Mouse (Mus musculus): ENCODE results near the gene Cd59b. TPM values are rescaled to one million over a fixed set of nuclear protein-coding genes. Genes with fewer than 3 reads are reported as not detected.
"Not testable (repeated sequence)": the region's sequence is repeated elsewhere in the genome, so short reads cannot be mapped to it uniquely, and the experiment has no call there.

Cd59b gene
- polyA plus RNA-seq, 1 experiment from 2014 or later = 12.3 TPM

DNA sequence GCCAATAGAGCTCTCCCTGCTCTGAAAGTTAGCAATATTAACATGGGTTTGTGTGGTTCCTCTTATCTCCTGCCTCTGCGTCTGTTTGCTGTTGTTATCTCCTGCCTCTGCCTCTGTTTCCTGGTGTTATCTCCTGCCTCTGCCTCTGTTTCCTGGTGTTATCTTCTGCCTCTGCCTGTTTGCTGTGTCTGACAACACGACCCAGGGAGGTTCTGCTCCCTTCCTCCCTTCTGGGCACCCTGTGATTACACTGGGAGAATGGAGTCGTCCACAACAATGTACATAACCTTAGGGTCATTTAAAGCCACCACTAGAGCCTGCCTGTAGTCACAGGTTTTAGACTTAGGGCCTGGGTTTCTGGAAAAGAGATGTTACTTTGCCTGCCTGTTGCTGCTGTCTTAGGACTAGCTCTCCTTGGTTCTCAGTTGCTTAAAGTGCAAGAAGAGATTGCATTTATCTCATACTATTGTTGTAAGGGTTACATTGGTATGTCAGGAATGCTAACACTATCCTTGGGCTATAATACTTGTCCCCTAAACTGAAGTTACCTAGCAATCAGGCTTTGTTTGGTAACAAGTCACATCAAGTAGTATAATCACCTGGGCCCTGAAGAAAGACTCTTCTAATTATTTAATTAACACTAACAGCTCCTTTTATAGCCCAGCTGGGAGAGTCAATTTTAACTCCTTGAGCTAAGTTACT, 29.0 kb downstream of the Cd59b start:
- in situ Hi-C loops (cut with MboI; ENCODE audit: low pct_unique_long_range_greater_than_20kb) = no loop called here
- TF ChIP-seq CTCF (IDR thresholded peaks at IDR 0.05) = no peak
- CTCF ChIA-PET = interaction anchor here (1.1 kb wide), 1 partner anchor 24 kb away, joined by 3 read pairs; the partner anchor contains the start of gene A930018P22Rik
- no peaks in the 10 kb centered on the region for H3K27me3 ChIP-seq
- DNase-seq (ENCODE audit: low read depth, low spot score) = no peak
- POLR2A ChIA-PET = no interaction called here
- peak; percentile 67 for ATAC-seq

DNA sequence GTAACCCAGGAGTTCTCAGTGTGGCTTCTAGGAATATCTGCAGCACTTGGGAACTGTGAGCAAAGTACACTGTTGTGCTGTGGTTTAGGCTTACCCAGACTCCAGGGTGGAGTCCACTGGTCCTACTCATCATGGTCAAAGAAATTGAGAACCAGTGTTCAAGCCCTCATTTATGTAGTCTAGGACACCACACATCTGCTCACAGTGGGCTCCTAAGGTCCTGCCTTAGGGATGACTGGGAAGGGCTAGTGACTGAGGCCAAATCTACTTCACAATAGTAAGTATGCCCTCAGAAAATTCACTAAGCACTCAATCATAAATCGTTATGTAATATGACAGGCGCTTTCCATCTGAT, 29.6 kb downstream of the Cd59b start:
- DNase-seq (ENCODE audit: low read depth, low spot score) (no peak), ATAC-seq (peak; percentile 11)
- no peak for TF ChIP-seq CTCF (IDR thresholded peaks at IDR 0.05)
- CTCF ChIA-PET = interaction anchor here (1.1 kb wide), 1 partner anchor 23 kb away, joined by 3 read pairs; the partner anchor contains the start of gene A930018P22Rik
- H3K27me3 ChIP-seq = no peaks in the 10 kb centered on the region
- in situ Hi-C loops (cut with MboI; ENCODE audit: low pct_unique_long_range_greater_than_20kb) = no loop called here
- POLR2A ChIA-PET = no interaction called here

DNA sequence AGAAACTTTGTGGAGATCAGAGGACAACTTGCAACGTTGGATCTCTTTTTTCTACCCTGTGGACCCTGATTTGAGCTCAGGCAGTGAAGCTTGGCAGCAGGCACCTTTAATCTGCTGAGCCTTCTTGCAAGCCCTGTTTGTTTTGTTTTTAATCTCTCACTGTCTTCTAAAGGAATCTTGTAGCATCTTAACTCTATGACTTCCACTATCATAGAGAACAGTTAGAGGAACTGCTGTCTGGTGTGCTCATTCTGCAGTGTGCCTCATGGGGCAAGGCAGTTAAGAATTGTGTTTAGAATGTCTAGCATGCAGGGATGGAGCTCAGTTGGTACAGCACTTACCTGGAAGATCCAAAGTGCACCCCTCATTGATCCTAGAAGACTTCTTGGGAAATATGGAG, 30.3 kb downstream of the Cd59b start:
- no peak for DNase-seq (ENCODE audit: low read depth, low spot score)
- H3K27me3 ChIP-seq = no peaks in the 10 kb centered on the region
- CTCF ChIA-PET = no interaction called here
- TF ChIP-seq CTCF (IDR thresholded peaks at IDR 0.05) = no peak
- in situ Hi-C loops (cut with MboI; ENCODE audit: low pct_unique_long_range_greater_than_20kb) = no loop called here
- POLR2A ChIA-PET = no interaction called here
- no peak for ATAC-seq

DNA sequence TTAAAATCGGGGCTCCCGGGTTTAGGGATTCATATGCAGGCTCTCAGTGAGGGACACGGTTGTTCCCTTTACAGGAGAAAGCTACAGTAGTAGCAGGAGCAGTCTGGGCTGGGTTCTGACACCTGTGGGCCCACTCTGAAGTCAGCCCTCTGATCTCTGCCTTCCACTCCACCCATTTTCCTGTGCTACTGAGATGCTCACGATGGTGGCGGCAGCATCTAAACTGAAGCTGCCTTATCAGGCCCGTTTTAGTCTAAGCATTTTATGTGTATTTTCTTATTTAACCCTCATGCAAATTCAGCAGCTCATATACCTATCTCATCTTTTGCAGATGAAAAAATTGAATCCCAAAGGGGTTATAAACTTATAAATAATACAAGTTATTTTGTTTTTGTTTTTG, 35.2 kb downstream of the Cd59b start:
- ChIA-PET CTCF (interaction anchor here (1.3 to 1.5 kb wide), 2 partner anchors 14 to 18 kb away, joined by 3 to 5 read pairs; partner anchors contain the start of gene A930018P22Rik), POLR2A (no interaction called here)
- DNase-seq (ENCODE audit: low read depth, low spot score) = no peak
- in situ Hi-C loops (cut with MboI; ENCODE audit: low pct_unique_long_range_greater_than_20kb) = no loop called here
- TF ChIP-seq CTCF (IDR thresholded peaks at IDR 0.05) = no peak
- no peaks in the 10 kb centered on the region for H3K27me3 ChIP-seq
- no peak for ATAC-seq

DNA sequence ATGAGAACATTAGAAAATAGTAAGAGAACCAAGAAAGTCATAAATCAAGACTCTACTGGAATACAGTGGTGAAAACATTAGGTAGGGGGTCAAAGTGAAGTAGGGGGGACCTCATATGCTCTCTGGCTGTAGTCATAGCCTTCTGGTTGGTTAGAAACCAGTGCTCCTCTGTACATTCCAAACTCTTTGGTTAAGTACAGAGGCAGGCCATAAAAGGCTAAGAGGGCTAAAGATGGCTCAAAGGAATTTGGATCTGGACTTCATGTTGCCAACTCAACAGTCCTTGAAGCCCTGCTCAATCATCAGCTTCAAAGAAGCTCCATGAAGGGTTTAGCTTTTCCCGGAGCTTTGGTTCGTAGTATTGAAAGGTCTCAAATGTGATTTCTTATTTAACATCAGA, 39.4 kb downstream of the Cd59b start:
- H3K27me3 ChIP-seq; CTCF ChIA-PET; POLR2A ChIA-PET; DNase-seq (ENCODE audit: low read depth, low spot score); in situ Hi-C loops (cut with MboI; ENCODE audit: low pct_unique_long_range_greater_than_20kb): not testable (repeated sequence)
- ATAC-seq = peak; percentile 65

DNA sequence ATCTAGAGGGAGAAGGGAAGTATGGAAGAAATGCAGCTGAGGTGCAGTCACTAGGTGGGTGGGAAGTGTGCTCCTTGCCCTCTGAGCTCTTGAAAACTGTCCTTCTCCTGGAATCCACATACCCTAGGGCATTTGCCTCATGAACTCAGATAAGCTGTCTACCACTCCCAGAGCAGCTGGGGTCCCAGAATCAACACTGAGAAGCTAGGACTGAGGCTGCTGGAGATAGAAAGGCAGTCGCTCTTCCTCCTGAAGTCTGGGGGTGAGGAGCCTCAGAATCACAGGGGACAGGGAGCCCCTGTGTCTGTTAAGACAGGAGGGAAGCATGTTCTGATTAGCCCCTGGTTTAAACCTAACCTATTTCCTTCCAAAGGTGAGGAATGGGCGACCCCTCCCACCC, 39.9 kb downstream of the Cd59b start:
- DNase-seq (ENCODE audit: low read depth, low spot score) (no peak), ATAC-seq (no peak)
- ChIA-PET CTCF (no interaction called here), POLR2A (no interaction called here)
- in situ Hi-C loops (cut with MboI; ENCODE audit: low pct_unique_long_range_greater_than_20kb) = no loop called here
- no peak for TF ChIP-seq CTCF (IDR thresholded peaks at IDR 0.05)
- H3K27me3 ChIP-seq = no peaks in the 10 kb centered on the region

DNA sequence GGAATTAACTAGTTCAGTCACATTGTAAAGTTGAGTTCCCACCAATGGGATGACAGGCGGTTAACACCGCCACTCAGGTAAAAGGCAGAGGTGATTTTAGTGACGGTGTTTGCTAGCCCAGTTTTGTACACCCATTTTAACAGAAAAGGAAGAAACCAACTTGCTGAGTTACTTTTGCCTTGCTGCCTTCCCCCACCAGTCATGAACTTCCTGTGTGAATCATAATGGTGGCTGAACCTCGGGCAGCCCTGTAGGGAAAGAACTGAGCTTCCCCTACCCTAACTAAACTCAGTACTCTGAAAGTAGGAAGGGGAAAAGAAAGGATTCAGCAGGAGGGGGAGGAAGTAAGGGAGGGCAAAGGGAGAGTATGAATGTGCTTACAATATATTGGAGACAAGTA, 40.4 kb downstream of the Cd59b start:
- POLR2A ChIA-PET = no interaction called here

DNA sequence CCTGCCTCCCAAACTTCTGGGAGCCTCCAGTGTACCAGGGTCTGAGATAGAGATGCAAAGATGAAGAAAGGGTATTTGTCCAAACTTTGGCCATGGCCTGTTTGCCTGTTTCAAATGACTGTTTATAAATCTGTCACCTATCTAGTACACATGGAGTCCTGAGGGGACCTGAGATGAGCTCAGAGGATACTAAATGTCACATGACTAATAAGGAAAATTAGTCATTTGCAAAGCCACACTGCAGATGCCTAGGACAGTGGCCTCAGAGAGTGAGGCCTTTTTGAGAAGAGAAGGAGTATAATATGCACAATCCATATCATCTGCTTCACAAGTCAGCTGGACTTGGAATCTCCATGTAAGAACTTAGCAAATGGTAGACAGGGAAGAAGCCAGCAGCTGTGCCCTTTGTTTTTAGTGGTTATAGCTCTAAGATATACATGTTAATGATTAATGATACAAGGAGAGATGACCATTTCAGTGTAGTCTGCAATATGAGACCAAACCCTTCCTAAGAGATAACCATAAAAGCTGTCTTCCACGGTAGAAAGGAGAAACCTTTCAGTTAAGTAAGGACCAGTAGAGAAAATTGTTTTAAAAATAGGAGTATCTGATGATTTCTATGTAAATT, 41.6 kb downstream of the Cd59b start:
- CTCF ChIA-PET; H3K27me3 ChIP-seq; in situ Hi-C loops (cut with MboI; ENCODE audit: low pct_unique_long_range_greater_than_20kb); POLR2A ChIA-PET; ATAC-seq; DNase-seq (ENCODE audit: low read depth, low spot score): not testable (repeated sequence)

More for the DNA sequence above, 40.4 kb downstream of the Cd59b start:
- in situ Hi-C loops (cut with MboI; ENCODE audit: low pct_unique_long_range_greater_than_20kb) = no loop called here
- H3K27me3 ChIP-seq = no peaks in the 10 kb centered on the region
- DNase-seq (ENCODE audit: low read depth, low spot score) = no peak
- no peak for TF ChIP-seq CTCF (IDR thresholded peaks at IDR 0.05)
- no peak for ATAC-seq
- CTCF ChIA-PET = no interaction called here

DNA sequence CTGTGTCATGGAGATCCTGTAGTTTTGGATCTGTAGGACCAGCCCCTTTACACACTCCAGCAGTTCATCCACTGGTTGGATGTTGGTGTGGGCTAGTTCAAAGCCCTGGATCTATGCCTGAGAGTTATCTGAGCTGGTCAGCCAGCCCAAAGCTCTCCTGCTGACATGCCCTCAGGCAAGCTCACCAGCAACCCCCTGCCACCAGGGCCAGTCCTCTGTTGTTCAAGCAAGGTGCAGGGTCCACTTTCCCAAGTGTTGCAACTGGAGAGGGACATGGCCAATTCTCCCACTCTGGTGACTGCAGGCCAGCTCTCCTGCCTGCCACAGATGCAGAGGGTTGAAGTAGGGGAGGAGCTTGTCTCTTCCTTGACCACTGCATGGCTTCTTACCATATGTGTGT, 43.9 kb downstream of the Cd59b start:
- POLR2A ChIA-PET; CTCF ChIA-PET; DNase-seq (ENCODE audit: low read depth, low spot score); in situ Hi-C loops (cut with MboI; ENCODE audit: low pct_unique_long_range_greater_than_20kb); ATAC-seq; H3K27me3 ChIP-seq: not testable (repeated sequence)

DNA sequence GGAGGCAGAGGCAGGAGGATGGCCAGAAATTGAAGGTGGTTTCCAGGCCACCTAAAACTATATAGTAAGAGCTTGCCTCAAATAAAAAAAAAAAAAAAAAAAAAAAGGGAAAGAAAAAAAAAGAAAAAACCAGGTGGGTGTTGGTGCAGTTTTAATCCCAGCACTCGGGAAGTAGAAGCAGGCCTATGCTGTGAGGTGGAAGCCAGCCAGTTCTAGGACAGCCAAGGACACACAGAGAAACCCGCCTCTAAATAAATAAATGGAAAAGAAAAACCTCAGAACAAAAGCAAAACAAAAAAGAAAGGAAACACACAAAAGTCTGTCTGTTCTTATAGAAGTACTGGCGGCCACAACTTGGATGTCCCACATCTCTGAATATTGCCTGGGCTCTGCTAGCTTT, 45.2 kb downstream of the Cd59b start:
- POLR2A ChIA-PET = no interaction called here
- CTCF ChIA-PET = no interaction called here
- ATAC-seq (no peak), DNase-seq (ENCODE audit: low read depth, low spot score) (no peak)
- TF ChIP-seq CTCF (IDR thresholded peaks at IDR 0.05) = no peak
- in situ Hi-C loops (cut with MboI; ENCODE audit: low pct_unique_long_range_greater_than_20kb) = no loop called here
- no peaks in the 10 kb centered on the region for H3K27me3 ChIP-seq

DNA sequence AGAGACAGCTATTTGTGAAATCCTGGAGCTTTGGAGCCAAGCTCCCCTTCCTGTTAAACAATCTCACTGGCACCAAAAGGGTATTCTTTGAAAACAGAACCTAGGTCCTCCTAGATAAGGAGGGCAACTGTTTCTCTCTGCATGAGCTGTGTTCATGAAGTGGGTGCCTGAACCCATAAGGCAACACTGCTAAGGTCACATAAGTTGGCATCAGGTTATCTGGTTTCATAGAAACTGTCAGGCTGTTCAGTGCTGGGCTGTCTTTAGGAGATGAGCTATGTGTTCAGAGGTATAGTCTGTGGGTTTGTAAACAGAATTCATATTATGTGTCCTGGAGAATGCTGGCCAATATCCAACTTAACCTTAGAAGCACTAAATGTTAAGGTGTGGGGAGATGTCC, 47.5 kb downstream of the Cd59b start:
- in situ Hi-C loops (cut with MboI; ENCODE audit: low pct_unique_long_range_greater_than_20kb); H3K27me3 ChIP-seq; DNase-seq (ENCODE audit: low read depth, low spot score); POLR2A ChIA-PET; CTCF ChIA-PET; ATAC-seq: not testable (repeated sequence)

DNA sequence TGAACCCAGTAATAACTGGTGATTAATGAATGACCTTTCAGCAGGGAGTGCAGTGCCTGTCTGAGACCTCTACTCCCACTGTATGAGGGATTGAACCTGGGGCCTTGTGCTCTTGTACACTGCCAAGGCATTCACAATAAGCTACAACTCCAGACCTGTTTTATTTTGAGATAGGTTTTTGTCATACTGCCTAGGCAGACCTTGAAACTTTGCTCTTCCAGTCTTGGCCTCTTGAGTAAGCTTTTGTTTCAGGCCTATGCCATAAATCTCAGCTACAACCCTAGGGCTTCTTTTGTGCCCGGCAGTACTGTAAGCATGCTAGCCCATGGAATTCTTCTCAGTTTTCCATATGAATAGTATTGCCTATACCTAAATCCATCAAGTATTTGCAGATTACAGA, 49.4 kb downstream of the Cd59b start:
- in situ Hi-C loops (cut with MboI; ENCODE audit: low pct_unique_long_range_greater_than_20kb) = no loop called here
- no peak for TF ChIP-seq CTCF (IDR thresholded peaks at IDR 0.05)
- ChIA-PET POLR2A (no interaction called here), CTCF (interaction anchor here (1.3 to 1.7 kb wide), 3 partner anchors 10 to 14 kb away, joined by 3 to 5 read pairs (median 3); no protein-coding TSS in a partner anchor)
- H3K27me3 ChIP-seq = no peaks in the 10 kb centered on the region
- ATAC-seq = no peak
- no peak for DNase-seq (ENCODE audit: low read depth, low spot score)

Data from Patski (cell line).